Mouse (Mus musculus): ENCODE measurements around the gene Csdc2.

DNA sequence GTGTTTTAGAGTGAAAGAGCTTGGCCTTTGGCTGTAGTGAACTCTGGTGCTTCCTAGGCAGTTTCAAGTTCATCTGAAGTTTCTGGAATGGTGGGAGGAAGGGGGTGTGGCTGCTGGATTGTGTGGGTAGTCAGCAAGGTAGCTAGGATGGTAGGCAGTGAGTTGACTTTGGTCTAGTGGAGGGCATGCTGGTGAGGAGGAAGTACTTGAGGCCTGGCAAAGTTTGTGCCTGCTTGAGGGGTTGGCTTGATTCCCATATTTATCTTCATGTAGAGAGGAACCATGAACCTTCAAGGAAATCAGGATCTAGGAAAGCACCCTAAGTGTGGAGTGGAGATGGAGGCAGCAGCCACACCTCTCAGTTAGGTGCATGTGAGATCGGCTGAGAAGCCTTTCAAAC is 42.6 kb upstream of the Csdc2 start:
- TF ChIP-seq CTCF (IDR thresholded peaks at IDR 0.05; ENCODE audit: extremely low read depth, insufficient read depth, low read length) (no peak), POLR2A (IDR thresholded peaks at IDR 0.05; ENCODE audit: extremely low read depth, insufficient read depth, low read length) (no peak)
